ENCODE assay signal across 11 mouse cellular contexts in genomic region chr4:44508386-44509226, GRCm38 (mm10).
DNase-seq lines count a peak whose midpoint lies in the region; ATAC-seq and TF ChIP-seq lines count a peak whose summit lies in the region.
"Had no signal": no experiment of that assay in that cellular context is flagged by ENCODE, and none has a peak within 500 bp of the region (broad histone marks: within the 10 kb centered on the region; RNA-seq: fewer than 3 reads in every experiment).

No protein-coding gene starts in this region.

- H3K9me3 ChIP-seq in kidney, embryonic 15.5 days (replicated peaks) = no peaks in the 10 kb centered on the region
- no peaks in the 10 kb centered on the region for H3K9me3 ChIP-seq in hindbrain, embryonic 11.5 days (ENCODE audit: control insufficient read depth, low read length)
- H3K9me3 ChIP-seq in midbrain, postnatal 0 days (ENCODE audit: low read length) = no peaks in the 10 kb centered on the region
- H3K9me3 ChIP-seq: heart, embryonic 15.5 days; limb, embryonic 15.5 days had no signal

- H3K9ac ChIP-seq in kidney, embryonic 15.5 days = no peak overlapping the region
- no peak overlapping the region for H3K9ac ChIP-seq in hindbrain, embryonic 11.5 days (ENCODE audit: low read depth, low read length)
- no peak overlapping the region for H3K9ac ChIP-seq in midbrain, postnatal 0 days (replicated peaks; ENCODE audit: low read length, poor library complexity, severe bottlenecking)
- H3K9ac ChIP-seq: heart, embryonic 15.5 days; limb, embryonic 15.5 days had no signal

- H3K27ac ChIP-seq in kidney, embryonic 15.5 days = no peak overlapping the region
- peak overlapping the region; percentile 81 for H3K27ac ChIP-seq in hindbrain, embryonic 11.5 days (ENCODE audit: low read depth, low read length)
- H3K27ac ChIP-seq in midbrain, postnatal 0 days (ENCODE audit: low read depth, low read length) = no peak overlapping the region
- H3K27ac ChIP-seq: heart, embryonic 15.5 days; layer of hippocampus, adult 2 months; limb, embryonic 15.5 days had no signal

- no peak overlapping the region for H3K4me3 ChIP-seq in kidney, embryonic 15.5 days (replicated peaks)
- H3K4me3 ChIP-seq in hindbrain, embryonic 11.5 days (ENCODE audit: low read depth, low read length) = no peak overlapping the region
- H3K4me3 ChIP-seq in midbrain, postnatal 0 days (ENCODE audit: low read depth, low read length) = no peak overlapping the region
- H3K4me3 ChIP-seq: heart, embryonic 15.5 days; layer of hippocampus, adult 2 months; limb, embryonic 15.5 days had no signal

- no peak for ATAC-seq in kidney, embryonic 15.5 days (replicated peaks; ENCODE audit: low FRiP score)
- peak; percentile 88 for ATAC-seq in hindbrain, embryonic 11.5 days (ENCODE audit: low FRiP score)
- no peak; the same call in 1 of the 2 replicates for ATAC-seq in midbrain, postnatal 0 days (ENCODE audit: low FRiP score)

- no peak for DNase-seq in kidney, adult 9 months
- DNase-seq in brain, adult 2 months (ENCODE audit: low read depth, low spot score) = peak; percentile 2
- peak; percentile 73 for DNase-seq in hindbrain, embryonic 11.5 days (ENCODE audit: low spot score)
- DNase-seq in midbrain, postnatal 0 days (ENCODE audit: low spot score) = peak; percentile 67
- DNase-seq in spleen, postnatal 36 days (ENCODE audit: low spot score in 2 of 2) = no peak
- no peak for DNase-seq in adipocyte (ENCODE audit: low spot score)
- DNase-seq in adrenal gland, adult (ENCODE audit: inconsistent age in 2 of 2, low spot score in 1 of 2) = no peak

- H3K27me3 ChIP-seq in kidney, embryonic 15.5 days = peaks cover 31% of the 10 kb centered on the region
- H3K27me3 ChIP-seq in hindbrain, embryonic 11.5 days (ENCODE audit: control insufficient read depth, insufficient read depth, low read length) = no peaks in the 10 kb centered on the region
- H3K27me3 ChIP-seq in midbrain, postnatal 0 days (ENCODE audit: insufficient read depth, low read length) = peaks cover 6% of the 10 kb centered on the region; the same call in 1 of the 2 replicates

- peak overlapping the region; percentile 27 for H3K4me2 ChIP-seq in kidney, embryonic 15.5 days
- H3K4me2 ChIP-seq in hindbrain, embryonic 11.5 days (replicated peaks; ENCODE audit: low read depth, low read length) = peak overlapping the region; percentile 21
- H3K4me2 ChIP-seq in midbrain, postnatal 0 days (ENCODE audit: low read depth, low read length, poor library complexity, severe bottlenecking) = peak overlapping the region; percentile 22; the same call in 1 of the 2 replicates
- H3K4me2 ChIP-seq: heart, embryonic 15.5 days; limb, embryonic 15.5 days had no signal

- 13% methylated on average over 25 of the region's 25 CpGs for WGBS in kidney, embryonic 15.5 days
- WGBS in hindbrain, embryonic 11.5 days = 22% methylated on average over 25 of the region's 25 CpGs
- WGBS in midbrain, postnatal 0 days = 29% methylated on average over 25 of the region's 25 CpGs

- no peak for TF ChIP-seq CTCF in midbrain, postnatal 0 days (IDR thresholded peaks at IDR 0.05)

- no peaks in the 10 kb centered on the region for H3K36me3 ChIP-seq in kidney, embryonic 15.5 days
- H3K36me3 ChIP-seq in hindbrain, embryonic 11.5 days (ENCODE audit: control insufficient read depth, insufficient read depth, low read length) = no peaks in the 10 kb centered on the region
- H3K36me3 ChIP-seq in midbrain, postnatal 0 days (ENCODE audit: insufficient read depth, low read length) = no peaks in the 10 kb centered on the region
- H3K36me3 ChIP-seq: heart, embryonic 15.5 days; limb, embryonic 15.5 days had no signal

- peaks cover 18% of the 10 kb centered on the region for H3K4me1 ChIP-seq in kidney, embryonic 15.5 days
- no peaks in the 10 kb centered on the region; the same call in 1 of the 2 replicates for H3K4me1 ChIP-seq in hindbrain, embryonic 11.5 days (replicated peaks; ENCODE audit: control insufficient read depth, insufficient read depth, low read length)
- H3K4me1 ChIP-seq in midbrain, postnatal 0 days (ENCODE audit: insufficient read depth, low read length) = no peaks in the 10 kb centered on the region; the same call in 1 of the 2 replicates
- H3K4me1 ChIP-seq: heart, embryonic 15.5 days had no signal

Comparison
In these comparisons a context has a peak if more than half of its experiments do, and no peak if none do; other contexts are left out.
1. DNase-seq: peak in brain, adult 2 months (single experiment), hindbrain, embryonic 11.5 days (single experiment) and midbrain, postnatal 0 days (single experiment); none in kidney, adult 9 months (single experiment), spleen, postnatal 36 days (0 of 2), adipocyte (single experiment) and adrenal gland, adult (0 of 2).
2. Peak in every context shown above with its lines, with median percentiles within 50 percentile points of each other: H3K4me2 ChIP-seq.